Mouse (Mus musculus) adrenal gland, adult 10 weeks (tissue): ENCODE measurements around the gene Olfr1047. TPM values are rescaled to one million over a fixed set of nuclear protein-coding genes. Genes with fewer than 3 reads are reported as not detected.

Experiments
- polyA plus RNA-seq: library from polyadenylated mRNA; stranded (reverse); fragments of 350-450 nt; fragmentation: Illumina TruSeq; extraction: RNeasy Lipid Tissue Mini Kit (QIAGEN cat#74804); gene quantifications from one replicate; pipeline ENCODE4 v1.2.3, GENCODE M21; 2014; ENCODE audit warnings: low read depth, low replicate concordance

The Olfr1047 gene
- polyA plus RNA-seq = not detected

GRCm38 (mm10) chr2:86231301-86231700 is at the start of gene Olfr1047:
TSS of gene Olfr1047 (minus strand) at chr2:86231401.

GRCm38 (mm10) chr2:86278988-86279387 is 47.8 kb upstream of the Olfr1047 start, which contains the start of gene Olfr1051:
TSS of gene Olfr1051 (minus strand) at chr2:86279088.

GRCm38 (mm10) chr2:86258228-86258627 is 27.0 kb upstream of the Olfr1047 start, which contains the start of gene Olfr1049:
TSS of gene Olfr1049 (minus strand) at chr2:86258328.

GRCm38 (mm10) chr2:86240189-86240588 is 9.0 kb upstream of the Olfr1047 start, which contains the start of gene Olfr1048:
TSS of gene Olfr1048 (minus strand) at chr2:86240289.

GRCm38 (mm10) chr2:86219214-86219613 is 12.0 kb downstream of the Olfr1047 start, which contains the start of gene Olfr1046:
TSS of gene Olfr1046 (minus strand) at chr2:86219314.

GRCm38 (mm10) chr2:86202909-86203308 is 28.3 kb downstream of the Olfr1047 start, which contains the start of gene Olfr1045:
TSS of gene Olfr1045 (minus strand) at chr2:86203009.

GRCm38 (mm10) chr2:86185583-86185982 is 45.6 kb downstream of the Olfr1047 start, which contains the start of gene Olfr52:
TSS of gene Olfr52 (minus strand) at chr2:86185683.

GRCm38 (mm10) chr2:86177720-86178119 is 53.5 kb downstream of the Olfr1047 start, which contains the start of gene Olfr1044:
TSS of gene Olfr1044 (minus strand) at chr2:86177820.

Other genes with a start within 250 kb of the Olfr1047 start
- not detected for gene Olfr1031, start 241.1 kb downstream of the Olfr1047 start, polyA plus RNA-seq
- not detected for gene Olfr1032, start 225.9 kb downstream of the Olfr1047 start, polyA plus RNA-seq
- gene Olfr1033, start 210.8 kb downstream of the Olfr1047 start, polyA plus RNA-seq = 12.2 TPM
- gene Olfr1034, start 185.5 kb downstream of the Olfr1047 start, polyA plus RNA-seq = 2.3 TPM
- not detected for gene Olfr1036, start 157.4 kb downstream of the Olfr1047 start, polyA plus RNA-seq
- gene Olfr1037, start 144.0 kb downstream of the Olfr1047 start, polyA plus RNA-seq = not detected
- gene Olfr1039, start 95.5 kb downstream of the Olfr1047 start, polyA plus RNA-seq = not detected
- gene Olfr1040, start 84.7 kb downstream of the Olfr1047 start, polyA plus RNA-seq = not detected
- not detected for gene Olfr1042, start 69.6 kb downstream of the Olfr1047 start, polyA plus RNA-seq
- not detected for gene Olfr1043, start 63.9 kb downstream of the Olfr1047 start, polyA plus RNA-seq
- gene Olfr1044, start 53.6 kb downstream of the Olfr1047 start, polyA plus RNA-seq = not detected
- not detected for gene Olfr52, start 45.7 kb downstream of the Olfr1047 start, polyA plus RNA-seq
- not detected for gene Olfr1045, start 28.4 kb downstream of the Olfr1047 start, polyA plus RNA-seq
- gene Olfr1046, start 12.1 kb downstream of the Olfr1047 start, polyA plus RNA-seq = not detected
- gene Olfr1048, start 8.9 kb upstream of the Olfr1047 start, polyA plus RNA-seq = not detected
- not detected for gene Olfr1049, start 26.9 kb upstream of the Olfr1047 start, polyA plus RNA-seq
- not detected for gene Olfr1051, start 47.7 kb upstream of the Olfr1047 start, polyA plus RNA-seq
- gene Olfr1052, start 61.1 kb upstream of the Olfr1047 start, polyA plus RNA-seq = not detected
- not detected for gene Olfr1053, start 83.9 kb upstream of the Olfr1047 start, polyA plus RNA-seq
- gene Olfr1054, start 104.0 kb upstream of the Olfr1047 start, polyA plus RNA-seq = not detected
- not detected for gene Olfr1055, start 118.9 kb upstream of the Olfr1047 start, polyA plus RNA-seq
- gene Olfr1056, start 131.1 kb upstream of the Olfr1047 start, polyA plus RNA-seq = not detected
- gene Olfr1057, start 147.0 kb upstream of the Olfr1047 start, polyA plus RNA-seq = not detected
- gene Olfr1058, start 157.2 kb upstream of the Olfr1047 start, polyA plus RNA-seq = not detected
- gene Olfr1061, start 182.6 kb upstream of the Olfr1047 start, polyA plus RNA-seq = not detected
- not detected for gene Olfr1062, start 195.3 kb upstream of the Olfr1047 start, polyA plus RNA-seq
- gene Olfr1065, start 219.2 kb upstream of the Olfr1047 start, polyA plus RNA-seq = not detected
- gene Olfr1066, start 224.9 kb upstream of the Olfr1047 start, polyA plus RNA-seq = not detected